Mouse (Mus musculus): ENCODE results near the gene Gm13271. TPM values are rescaled to one million over a fixed set of nuclear protein-coding genes. Genes with fewer than 3 reads are reported as not detected.
"Not testable (repeated sequence)": the region's sequence is repeated elsewhere in the genome, so short reads cannot be mapped to it uniquely, and the experiment has no call there.

Gm13271 gene
- total and polyA plus RNA-seq, 2 experiments from 2014 or later, result not detected

DNA sequence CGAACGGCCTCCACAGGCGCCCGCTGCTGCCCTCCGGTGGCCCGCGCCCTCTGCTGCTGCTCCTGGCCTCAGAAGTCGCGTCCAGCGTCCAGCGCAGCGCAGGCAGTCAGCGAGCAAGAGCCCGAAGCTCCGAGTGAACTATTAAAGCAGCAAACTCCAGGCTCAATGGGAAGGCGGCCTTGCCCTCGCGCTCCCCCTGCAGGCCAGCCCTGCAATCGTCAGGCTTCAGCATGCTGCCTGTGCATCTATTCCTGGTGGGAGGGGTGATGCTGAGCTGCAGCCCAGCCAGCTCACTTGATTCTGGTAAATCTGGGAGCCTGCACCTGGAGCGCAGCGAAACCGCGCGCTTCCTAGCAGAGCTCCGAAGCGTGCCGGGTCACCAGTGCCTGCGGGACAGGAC is 33.7 kb downstream of the Gm13271 start, which contains the start of gene Gm13277:
Gene Gm13277 (plus strand): TSS at position 231 of the 400 bp plus-strand sequence.
- H3K4me1 ChIP-seq (ENCODE audit: control insufficient read depth, insufficient read depth); H3K27me3 ChIP-seq (ENCODE audit: control insufficient read depth, insufficient read depth, low read length); H3K9ac ChIP-seq (replicated peaks; ENCODE audit: low read depth, low read length); H3K4me2 ChIP-seq (ENCODE audit: low read depth, low read length); H3K36me3 ChIP-seq (replicated peaks; ENCODE audit: control insufficient read depth, insufficient read depth, low read length); H3K4me3 ChIP-seq (ENCODE audit: low read depth, low read length); DNase-seq (ENCODE audit: low spot score); H3K27ac ChIP-seq (ENCODE audit: low read depth); ATAC-seq (ENCODE audit: insufficient read depth, low read depth); H3K9me3 ChIP-seq (replicated peaks; ENCODE audit: control insufficient read depth, low read length): not testable (repeated sequence)
- WGBS, result 0% methylated on average over 2 of the region's 28 CpGs
- peak; percentile 57 for TF ChIP-seq CTCF (IDR thresholded peaks at IDR 0.05; ENCODE audit: low read depth)

DNA sequence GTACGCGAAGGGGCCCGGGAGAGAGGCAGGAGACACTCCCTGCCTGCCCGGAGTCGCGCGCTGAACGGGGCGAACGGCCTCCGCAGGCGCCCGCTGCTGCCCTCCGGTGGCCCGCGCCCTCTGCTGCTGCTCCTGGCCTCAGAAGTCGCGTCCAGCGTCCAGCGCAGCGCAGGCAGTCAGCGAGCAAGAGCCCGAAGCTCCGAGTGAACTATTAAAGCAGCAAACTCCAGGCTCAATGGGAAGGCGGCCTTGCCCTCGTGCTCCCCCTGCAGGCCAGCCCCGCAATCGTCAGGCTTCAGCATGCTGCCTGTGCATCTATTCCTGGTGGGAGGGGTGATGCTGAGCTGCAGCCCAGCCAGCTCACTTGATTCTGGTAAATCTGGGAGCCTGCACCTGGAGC is 36.6 kb downstream of the Gm13271 start, which contains the start of gene Gm13278:
Gene Gm13278 (plus strand): TSS at position 301 of the 400 bp plus-strand sequence.
- not testable (repeated sequence) for H3K27ac ChIP-seq (ENCODE audit: low read depth); DNase-seq (ENCODE audit: low spot score); H3K27me3 ChIP-seq (ENCODE audit: control insufficient read depth, insufficient read depth, low read length); H3K9me3 ChIP-seq (replicated peaks; ENCODE audit: control insufficient read depth, low read length); H3K4me1 ChIP-seq (ENCODE audit: control insufficient read depth, insufficient read depth); H3K36me3 ChIP-seq (replicated peaks; ENCODE audit: control insufficient read depth, insufficient read depth, low read length); ATAC-seq (ENCODE audit: insufficient read depth, low read depth); H3K4me2 ChIP-seq (ENCODE audit: low read depth, low read length); H3K4me3 ChIP-seq (ENCODE audit: low read depth, low read length); H3K9ac ChIP-seq (replicated peaks; ENCODE audit: low read depth, low read length)
- WGBS, result no CpG with 5 or more reads among the region's 28 CpGs

DNA sequence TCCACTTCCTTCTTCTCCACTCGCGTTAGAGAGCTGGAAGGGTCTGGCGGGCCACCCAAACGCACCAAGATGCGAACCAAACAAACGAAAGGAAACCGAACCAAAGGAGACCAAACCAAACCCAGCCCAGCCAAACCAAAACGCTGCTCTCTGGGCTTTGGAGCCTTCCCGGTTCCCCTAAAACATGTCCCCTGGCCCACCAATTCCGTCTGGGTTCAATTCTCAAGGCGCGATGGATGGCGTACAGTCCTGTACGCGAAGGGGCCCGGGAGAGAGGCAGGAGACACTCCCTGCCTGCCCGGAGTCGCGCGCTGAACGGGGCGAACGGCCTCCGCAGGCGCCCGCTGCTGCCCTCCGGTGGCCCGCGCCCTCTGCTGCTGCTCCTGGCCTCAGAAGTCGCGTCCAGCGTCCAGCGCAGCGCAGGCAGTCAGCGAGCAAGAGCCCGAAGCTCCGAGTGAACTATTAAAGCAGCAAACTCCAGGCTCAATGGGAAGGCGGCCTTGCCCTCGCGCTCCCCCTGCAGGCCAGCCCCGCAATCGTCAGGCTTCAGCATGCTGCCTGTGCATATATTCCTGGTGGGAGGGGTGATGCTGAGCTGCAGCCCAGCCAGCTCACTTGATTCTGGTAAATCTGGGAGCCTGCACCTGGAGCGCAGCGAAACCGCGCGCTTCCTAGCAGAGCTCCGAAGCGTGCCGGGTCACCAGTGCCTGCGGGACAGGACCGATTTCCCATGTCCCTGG is 39.4 kb downstream of the Gm13271 start, which contains the start of gene Gm13275:
Gene Gm13275 (plus strand): TSS at position 552 of the 740 bp plus-strand sequence.
- H3K4me3 ChIP-seq (ENCODE audit: low read depth, low read length); DNase-seq (ENCODE audit: low spot score); H3K9me3 ChIP-seq (replicated peaks; ENCODE audit: control insufficient read depth, low read length); H3K4me2 ChIP-seq (ENCODE audit: low read depth, low read length); H3K36me3 ChIP-seq (replicated peaks; ENCODE audit: control insufficient read depth, insufficient read depth, low read length); H3K27ac ChIP-seq (ENCODE audit: low read depth); H3K4me1 ChIP-seq (ENCODE audit: control insufficient read depth, insufficient read depth); H3K9ac ChIP-seq (replicated peaks; ENCODE audit: low read depth, low read length); H3K27me3 ChIP-seq (ENCODE audit: control insufficient read depth, insufficient read depth, low read length); ATAC-seq (ENCODE audit: insufficient read depth, low read depth): not testable (repeated sequence)
- peak; percentile 34; the same call in 1 of the 2 replicates for TF ChIP-seq CTCF (IDR thresholded peaks at IDR 0.05; ENCODE audit: low read depth)
- WGBS, result 0% methylated on average over 7 of the region's 52 CpGs

DNA sequence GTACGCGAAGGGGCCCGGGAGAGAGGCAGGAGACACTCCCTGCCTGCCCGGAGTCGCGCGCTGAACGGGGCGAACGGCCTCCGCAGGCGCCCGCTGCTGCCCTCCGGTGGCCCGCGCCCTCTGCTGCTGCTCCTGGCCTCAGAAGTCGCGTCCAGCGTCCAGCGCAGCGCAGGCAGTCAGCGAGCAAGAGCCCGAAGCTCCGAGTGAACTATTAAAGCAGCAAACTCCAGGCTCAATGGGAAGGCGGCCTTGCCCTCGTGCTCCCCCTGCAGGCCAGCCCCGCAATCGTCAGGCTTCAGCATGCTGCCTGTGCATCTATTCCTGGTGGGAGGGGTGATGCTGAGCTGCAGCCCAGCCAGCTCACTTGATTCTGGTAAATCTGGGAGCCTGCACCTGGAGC is 42.4 kb downstream of the Gm13271 start, which contains the start of gene Gm13279:
Gene Gm13279 (plus strand): TSS at position 301 of the 400 bp plus-strand sequence.
- H3K4me3 ChIP-seq (ENCODE audit: low read depth, low read length); H3K4me1 ChIP-seq (ENCODE audit: control insufficient read depth, insufficient read depth); H3K4me2 ChIP-seq (ENCODE audit: low read depth, low read length); H3K27ac ChIP-seq (ENCODE audit: low read depth); H3K27me3 ChIP-seq (ENCODE audit: control insufficient read depth, insufficient read depth, low read length); H3K9me3 ChIP-seq (replicated peaks; ENCODE audit: control insufficient read depth, low read length); H3K9ac ChIP-seq (replicated peaks; ENCODE audit: low read depth, low read length); DNase-seq (ENCODE audit: low spot score); ATAC-seq (ENCODE audit: insufficient read depth, low read depth); H3K36me3 ChIP-seq (replicated peaks; ENCODE audit: control insufficient read depth, insufficient read depth, low read length): not testable (repeated sequence)
- no CpG with 5 or more reads among the region's 28 CpGs for WGBS

DNA sequence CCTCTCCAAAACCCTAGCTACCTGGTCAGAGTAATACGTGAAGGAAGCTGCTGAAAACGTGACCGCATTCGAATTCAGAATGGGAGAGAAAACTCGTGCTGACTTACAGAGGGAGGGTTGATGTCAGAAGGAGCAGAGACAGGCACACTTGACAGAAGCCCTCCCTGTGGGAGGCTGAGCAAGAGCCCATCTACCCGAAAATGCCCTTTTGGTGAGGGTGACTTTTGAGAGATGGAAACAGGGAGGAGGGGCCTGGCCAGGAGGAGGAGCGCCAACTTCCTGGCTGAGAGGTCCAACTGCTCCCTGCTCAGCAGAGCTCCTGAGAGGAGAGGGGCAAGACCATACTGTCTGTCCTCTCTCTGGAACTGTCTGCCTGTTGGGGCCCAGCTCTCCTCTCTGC is 44.7 kb downstream of the Gm13271 start, which contains the start of gene Gm13285:
Gene Gm13285 (plus strand): TSS at position 301 of the 400 bp plus-strand sequence.
- DNase-seq (ENCODE audit: low spot score); H3K9ac ChIP-seq (replicated peaks; ENCODE audit: low read depth, low read length); H3K27ac ChIP-seq (ENCODE audit: low read depth); H3K27me3 ChIP-seq (ENCODE audit: control insufficient read depth, insufficient read depth, low read length); H3K4me2 ChIP-seq (ENCODE audit: low read depth, low read length); H3K36me3 ChIP-seq (replicated peaks; ENCODE audit: control insufficient read depth, insufficient read depth, low read length); H3K4me3 ChIP-seq (ENCODE audit: low read depth, low read length); H3K9me3 ChIP-seq (replicated peaks; ENCODE audit: control insufficient read depth, low read length); ATAC-seq (ENCODE audit: insufficient read depth, low read depth); H3K4me1 ChIP-seq (ENCODE audit: control insufficient read depth, insufficient read depth): not testable (repeated sequence)
- WGBS, result 6% methylated on average over 2 of the region's 7 CpGs

DNA sequence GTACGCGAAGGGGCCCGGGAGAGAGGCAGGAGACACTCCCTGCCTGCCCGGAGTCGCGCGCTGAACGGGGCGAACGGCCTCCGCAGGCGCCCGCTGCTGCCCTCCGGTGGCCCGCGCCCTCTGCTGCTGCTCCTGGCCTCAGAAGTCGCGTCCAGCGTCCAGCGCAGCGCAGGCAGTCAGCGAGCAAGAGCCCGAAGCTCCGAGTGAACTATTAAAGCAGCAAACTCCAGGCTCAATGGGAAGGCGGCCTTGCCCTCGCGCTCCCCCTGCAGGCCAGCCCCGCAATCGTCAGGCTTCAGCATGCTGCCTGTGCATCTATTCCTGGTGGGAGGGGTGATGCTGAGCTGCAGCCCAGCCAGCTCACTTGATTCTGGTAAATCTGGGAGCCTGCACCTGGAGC is 48.3 kb downstream of the Gm13271 start, which contains the start of gene Gm13287:
Gene Gm13287 (plus strand): TSS at position 301 of the 400 bp plus-strand sequence.
- not testable (repeated sequence) for H3K27me3 ChIP-seq (ENCODE audit: control insufficient read depth, insufficient read depth, low read length); H3K4me1 ChIP-seq (ENCODE audit: control insufficient read depth, insufficient read depth); H3K4me3 ChIP-seq (ENCODE audit: low read depth, low read length); DNase-seq (ENCODE audit: low spot score); H3K36me3 ChIP-seq (replicated peaks; ENCODE audit: control insufficient read depth, insufficient read depth, low read length); H3K4me2 ChIP-seq (ENCODE audit: low read depth, low read length); H3K9ac ChIP-seq (replicated peaks; ENCODE audit: low read depth, low read length); H3K27ac ChIP-seq (ENCODE audit: low read depth); ATAC-seq (ENCODE audit: insufficient read depth, low read depth); H3K9me3 ChIP-seq (replicated peaks; ENCODE audit: control insufficient read depth, low read length)
- WGBS, result no CpG with 5 or more reads among the region's 29 CpGs

Other genes starting within 250 kb of the Gm13271 start
Only the 30 nearest of the 32 such genes appear.
- gene Ifna14, start 183.1 kb upstream of the Gm13271 start, total RNA-seq (2014; rRNA removed; ENCODE audit: low replicate concordance), result not detected in 2 replicates
- not detected in 2 replicates for gene Ifna14, start 183.1 kb upstream of the Gm13271 start, polyA plus RNA-seq (2015; fragmentation: Nextera tagmentation; extraction: Ambion mirVana)
- not detected in 2 replicates for gene Ifna9, start 162.5 kb upstream of the Gm13271 start, total RNA-seq (2014; rRNA removed; ENCODE audit: low replicate concordance)
- gene Ifna9, start 162.5 kb upstream of the Gm13271 start, polyA plus RNA-seq (2015; fragmentation: Nextera tagmentation; extraction: Ambion mirVana), result not detected in 2 replicates
- not detected in 2 replicates for gene Ifna12, start 151.5 kb upstream of the Gm13271 start, total RNA-seq (2014; rRNA removed; ENCODE audit: low replicate concordance)
- gene Ifna12, start 151.5 kb upstream of the Gm13271 start, polyA plus RNA-seq (2015; fragmentation: Nextera tagmentation; extraction: Ambion mirVana), result not detected in 2 replicates
- gene C87499, start 120.5 kb upstream of the Gm13271 start, total RNA-seq (2014; rRNA removed; ENCODE audit: low replicate concordance), result not detected in 2 replicates
- gene C87499, start 120.5 kb upstream of the Gm13271 start, polyA plus RNA-seq (2015; fragmentation: Nextera tagmentation; extraction: Ambion mirVana), result not detected in 2 replicates
- not detected in 2 replicates for gene Ifna13, start 110.4 kb upstream of the Gm13271 start, total RNA-seq (2014; rRNA removed; ENCODE audit: low replicate concordance)
- gene Ifna13, start 110.4 kb upstream of the Gm13271 start, polyA plus RNA-seq (2015; fragmentation: Nextera tagmentation; extraction: Ambion mirVana), result not detected in 2 replicates
- not detected in 2 replicates for gene Ifna16, start 77.9 kb upstream of the Gm13271 start, total RNA-seq (2014; rRNA removed; ENCODE audit: low replicate concordance)
- not detected in 2 replicates for gene Ifna16, start 77.9 kb upstream of the Gm13271 start, polyA plus RNA-seq (2015; fragmentation: Nextera tagmentation; extraction: Ambion mirVana)
- not detected in 2 replicates for gene Ifna2, start 71.0 kb upstream of the Gm13271 start, total RNA-seq (2014; rRNA removed; ENCODE audit: low replicate concordance)
- not detected in 2 replicates for gene Ifna2, start 71.0 kb upstream of the Gm13271 start, polyA plus RNA-seq (2015; fragmentation: Nextera tagmentation; extraction: Ambion mirVana)
- not detected in 2 replicates for gene Ifnab, start 63.5 kb upstream of the Gm13271 start, total RNA-seq (2014; rRNA removed; ENCODE audit: low replicate concordance)
- gene Ifnab, start 63.5 kb upstream of the Gm13271 start, polyA plus RNA-seq (2015; fragmentation: Nextera tagmentation; extraction: Ambion mirVana), result not detected in 2 replicates
- 0.69 and 0.81 TPM in 2 replicates for gene Gm26566, start 33.1 kb upstream of the Gm13271 start, total RNA-seq (2014; rRNA removed; ENCODE audit: low replicate concordance)
- gene Gm26566, start 33.1 kb upstream of the Gm13271 start, polyA plus RNA-seq (2015; fragmentation: Nextera tagmentation; extraction: Ambion mirVana), result 0.52 and 0.66 TPM in 2 replicates
- 115 and 134 TPM in 2 replicates for gene Klhl9, start 32.4 kb upstream of the Gm13271 start, total RNA-seq (2014; rRNA removed; ENCODE audit: low replicate concordance)
- 65.9 and 66.7 TPM in 2 replicates for gene Klhl9, start 32.4 kb upstream of the Gm13271 start, polyA plus RNA-seq (2015; fragmentation: Nextera tagmentation; extraction: Ambion mirVana)
- gene Gm13283, start 5.3 kb downstream of the Gm13271 start, total RNA-seq (2014; rRNA removed; ENCODE audit: low replicate concordance), result not detected in 2 replicates
- 0.25 and 0.46 TPM in 2 replicates for gene Gm13283, start 5.3 kb downstream of the Gm13271 start, polyA plus RNA-seq (2015; fragmentation: Nextera tagmentation; extraction: Ambion mirVana)
- gene Gm13290, start 19.0 kb downstream of the Gm13271 start, total RNA-seq (2014; rRNA removed; ENCODE audit: low replicate concordance), result not detected in 2 replicates
- 0.20 TPM in 1 of 2 replicates, not detected in the other for gene Gm13290, start 19.0 kb downstream of the Gm13271 start, polyA plus RNA-seq (2015; fragmentation: Nextera tagmentation; extraction: Ambion mirVana)
- gene Gm13289, start 22.1 kb downstream of the Gm13271 start, total RNA-seq (2014; rRNA removed; ENCODE audit: low replicate concordance), result not detected in 2 replicates
- not detected in 2 replicates for gene Gm13289, start 22.1 kb downstream of the Gm13271 start, polyA plus RNA-seq (2015; fragmentation: Nextera tagmentation; extraction: Ambion mirVana)
- gene Gm13272, start 25.0 kb downstream of the Gm13271 start, total RNA-seq (2014; rRNA removed; ENCODE audit: low replicate concordance), result not detected in 2 replicates
- gene Gm13272, start 25.0 kb downstream of the Gm13271 start, polyA plus RNA-seq (2015; fragmentation: Nextera tagmentation; extraction: Ambion mirVana), result not detected in 2 replicates
- gene Ifnz, start 27.3 kb downstream of the Gm13271 start, total RNA-seq (2014; rRNA removed; ENCODE audit: low replicate concordance), result not detected in 2 replicates
- gene Ifnz, start 27.3 kb downstream of the Gm13271 start, polyA plus RNA-seq (2015; fragmentation: Nextera tagmentation; extraction: Ambion mirVana), result 0.22 and 0.41 TPM in 2 replicates
- not detected in 2 replicates for gene Gm13276, start 30.8 kb downstream of the Gm13271 start, total RNA-seq (2014; rRNA removed; ENCODE audit: low replicate concordance)
- gene Gm13276, start 30.8 kb downstream of the Gm13271 start, polyA plus RNA-seq (2015; fragmentation: Nextera tagmentation; extraction: Ambion mirVana), result not detected in 2 replicates
- not detected in 2 replicates for gene Gm13277, start 33.8 kb downstream of the Gm13271 start, total RNA-seq (2014; rRNA removed; ENCODE audit: low replicate concordance)
- not detected in 2 replicates for gene Gm13277, start 33.8 kb downstream of the Gm13271 start, polyA plus RNA-seq (2015; fragmentation: Nextera tagmentation; extraction: Ambion mirVana)
- not detected in 2 replicates for gene Gm13278, start 36.7 kb downstream of the Gm13271 start, total RNA-seq (2014; rRNA removed; ENCODE audit: low replicate concordance)
- gene Gm13278, start 36.7 kb downstream of the Gm13271 start, polyA plus RNA-seq (2015; fragmentation: Nextera tagmentation; extraction: Ambion mirVana), result not detected in 2 replicates
- not detected in 2 replicates for gene Gm13275, start 39.6 kb downstream of the Gm13271 start, total RNA-seq (2014; rRNA removed; ENCODE audit: low replicate concordance)
- not detected in 2 replicates for gene Gm13275, start 39.6 kb downstream of the Gm13271 start, polyA plus RNA-seq (2015; fragmentation: Nextera tagmentation; extraction: Ambion mirVana)
- gene Gm13279, start 42.5 kb downstream of the Gm13271 start, total RNA-seq (2014; rRNA removed; ENCODE audit: low replicate concordance), result not detected in 2 replicates
- gene Gm13279, start 42.5 kb downstream of the Gm13271 start, polyA plus RNA-seq (2015; fragmentation: Nextera tagmentation; extraction: Ambion mirVana), result not detected in 2 replicates
- gene Gm13285, start 44.8 kb downstream of the Gm13271 start, total RNA-seq (2014; rRNA removed; ENCODE audit: low replicate concordance), result 0.50 and 0.66 TPM in 2 replicates
- 0.78 and 0.85 TPM in 2 replicates for gene Gm13285, start 44.8 kb downstream of the Gm13271 start, polyA plus RNA-seq (2015; fragmentation: Nextera tagmentation; extraction: Ambion mirVana)
- gene Gm13287, start 48.4 kb downstream of the Gm13271 start, total RNA-seq (2014; rRNA removed; ENCODE audit: low replicate concordance), result not detected in 2 replicates
- not detected in 2 replicates for gene Gm13287, start 48.4 kb downstream of the Gm13271 start, polyA plus RNA-seq (2015; fragmentation: Nextera tagmentation; extraction: Ambion mirVana)
- gene Gm13288, start 50.7 kb downstream of the Gm13271 start, total RNA-seq (2014; rRNA removed; ENCODE audit: low replicate concordance), result not detected in 2 replicates
- gene Gm13288, start 50.7 kb downstream of the Gm13271 start, polyA plus RNA-seq (2015; fragmentation: Nextera tagmentation; extraction: Ambion mirVana), result not detected in 2 replicates
- not detected in 2 replicates for gene Ifna7, start 61.4 kb downstream of the Gm13271 start, total RNA-seq (2014; rRNA removed; ENCODE audit: low replicate concordance)
- not detected in 2 replicates for gene Ifna7, start 61.4 kb downstream of the Gm13271 start, polyA plus RNA-seq (2015; fragmentation: Nextera tagmentation; extraction: Ambion mirVana)
- not detected in 2 replicates for gene Ifna11, start 65.1 kb downstream of the Gm13271 start, total RNA-seq (2014; rRNA removed; ENCODE audit: low replicate concordance)
- not detected in 2 replicates for gene Ifna11, start 65.1 kb downstream of the Gm13271 start, polyA plus RNA-seq (2015; fragmentation: Nextera tagmentation; extraction: Ambion mirVana)
- not detected in 2 replicates for gene Ifna6, start 72.5 kb downstream of the Gm13271 start, total RNA-seq (2014; rRNA removed; ENCODE audit: low replicate concordance)
- gene Ifna6, start 72.5 kb downstream of the Gm13271 start, polyA plus RNA-seq (2015; fragmentation: Nextera tagmentation; extraction: Ambion mirVana), result not detected in 2 replicates
- gene Ifna5, start 80.7 kb downstream of the Gm13271 start, total RNA-seq (2014; rRNA removed; ENCODE audit: low replicate concordance), result not detected in 2 replicates
- not detected in 2 replicates for gene Ifna5, start 80.7 kb downstream of the Gm13271 start, polyA plus RNA-seq (2015; fragmentation: Nextera tagmentation; extraction: Ambion mirVana)
- gene Ifna4, start 87.0 kb downstream of the Gm13271 start, total RNA-seq (2014; rRNA removed; ENCODE audit: low replicate concordance), result not detected in 2 replicates
- not detected in 2 replicates for gene Ifna4, start 87.0 kb downstream of the Gm13271 start, polyA plus RNA-seq (2015; fragmentation: Nextera tagmentation; extraction: Ambion mirVana)
- gene Ifna1, start 95.2 kb downstream of the Gm13271 start, total RNA-seq (2014; rRNA removed; ENCODE audit: low replicate concordance), result not detected in 2 replicates
- gene Ifna1, start 95.2 kb downstream of the Gm13271 start, polyA plus RNA-seq (2015; fragmentation: Nextera tagmentation; extraction: Ambion mirVana), result not detected in 2 replicates
- not detected in 2 replicates for gene Ifne, start 125.3 kb downstream of the Gm13271 start, total RNA-seq (2014; rRNA removed; ENCODE audit: low replicate concordance)
- not detected in 2 replicates for gene Ifne, start 125.3 kb downstream of the Gm13271 start, polyA plus RNA-seq (2015; fragmentation: Nextera tagmentation; extraction: Ambion mirVana)